Mouse (Mus musculus): ENCODE data around the gene Ddx52. TPM values are rescaled to one million over a fixed set of nuclear protein-coding genes. Genes with fewer than 3 reads are reported as not detected.

The Ddx52 gene
- polyA plus RNA-seq, 1 experiment from 2014 or later = 27.1 TPM

DNA sequence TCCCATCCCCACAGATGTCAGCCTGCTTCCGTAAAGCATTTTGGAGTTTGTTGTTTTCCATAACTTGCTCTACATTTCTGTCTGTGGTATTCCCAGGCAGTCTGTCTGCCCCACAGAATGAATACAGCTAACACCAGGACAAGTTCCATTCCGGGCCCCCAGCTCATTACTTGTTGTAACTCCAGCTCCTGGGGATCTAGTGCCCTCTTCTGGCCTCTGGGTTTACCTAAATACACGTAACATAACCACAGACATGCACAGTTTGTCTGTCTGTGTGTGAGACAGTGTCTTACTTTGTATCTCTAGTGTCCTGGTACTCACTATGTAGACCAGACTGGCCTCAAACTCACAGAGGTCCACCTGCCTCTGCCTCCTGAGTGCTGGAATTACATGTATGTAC is 59.4 kb downstream of the Ddx52 start:
- WGBS = 84% methylated on average over 3 of the region's 3 CpGs
- H3K27ac ChIP-seq = no peak overlapping the region

DNA sequence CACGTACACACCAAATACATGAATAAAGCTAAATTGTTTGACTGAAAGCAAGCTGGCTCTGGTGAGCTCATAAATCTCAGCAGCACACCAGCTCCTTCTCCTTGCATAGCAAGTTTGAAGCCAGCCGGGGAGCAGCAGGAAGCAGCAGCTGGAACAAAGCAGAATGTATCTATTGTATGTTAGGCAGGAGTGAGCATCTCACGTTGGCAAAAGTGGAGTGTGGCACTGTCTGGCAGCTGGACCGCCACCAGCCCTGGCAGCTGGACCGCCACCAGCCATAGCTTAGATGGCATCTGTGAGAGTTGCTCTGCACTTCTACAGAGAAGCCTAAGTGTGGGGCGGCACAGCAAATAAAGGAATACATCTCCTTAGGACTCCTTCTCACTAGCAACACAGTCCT is 62.1 kb downstream of the Ddx52 start:
- no peaks in the 10 kb centered on the region for H3K4me1 ChIP-seq (replicated peaks)
- H3K9me3 ChIP-seq = no peaks in the 10 kb centered on the region
- H3K4me2 ChIP-seq = no peak overlapping the region
- no peak for ATAC-seq (ENCODE audit: low FRiP score)
- H3K27me3 ChIP-seq = no peaks in the 10 kb centered on the region
- 91% methylated on average over 6 of the region's 6 CpGs for WGBS
- H3K36me3 ChIP-seq = peaks cover 88% of the 10 kb centered on the region
- H3K9ac ChIP-seq = no peak overlapping the region
- no peak overlapping the region for H3K4me3 ChIP-seq
- H3K27ac ChIP-seq = no peak overlapping the region

More for the DNA sequence above, 59.4 kb downstream of the Ddx52 start:
- no peak for ATAC-seq (ENCODE audit: low FRiP score)
- Histone ChIP-seq H3K4me3 (no peak overlapping the region), H3K36me3 (peaks cover 94% of the 10 kb centered on the region), H3K4me2 (no peak overlapping the region), H3K27me3 (no peaks in the 10 kb centered on the region), H3K9ac (no peak overlapping the region), H3K4me1 (replicated peaks) (no peaks in the 10 kb centered on the region), H3K9me3 (no peaks in the 10 kb centered on the region)

DNA sequence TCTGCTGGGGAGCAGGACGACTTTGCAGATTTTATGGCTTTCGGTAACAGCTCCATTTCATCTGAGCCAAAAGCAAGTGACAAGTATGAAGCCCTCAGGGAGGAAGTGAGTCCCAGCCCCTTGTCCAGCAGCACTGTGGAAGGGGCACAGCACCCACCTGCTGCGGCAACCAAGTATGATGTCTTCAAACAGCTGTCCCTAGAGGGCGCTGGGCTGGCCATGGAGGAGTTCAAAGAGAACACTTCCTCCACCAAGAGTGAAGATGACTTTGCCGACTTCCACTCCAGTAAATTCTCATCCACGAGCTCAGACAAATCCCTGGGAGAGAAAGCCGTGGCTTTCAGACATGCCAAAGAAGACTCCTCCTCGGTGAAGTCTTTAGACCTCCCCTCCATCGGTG is 67.1 kb downstream of the Ddx52 start:
- no peak overlapping the region for H3K4me2 ChIP-seq
- no peak overlapping the region for H3K4me3 ChIP-seq
- no peak for ATAC-seq (ENCODE audit: low FRiP score)
- H3K36me3 ChIP-seq = peaks cover 53% of the 10 kb centered on the region
- no peak overlapping the region for H3K9ac ChIP-seq
- H3K9me3 ChIP-seq = no peaks in the 10 kb centered on the region
- H3K27me3 ChIP-seq = no peaks in the 10 kb centered on the region
- WGBS = 82% methylated on average over 9 of the region's 9 CpGs
- H3K27ac ChIP-seq = no peak overlapping the region
- peaks cover 42% of the 10 kb centered on the region for H3K4me1 ChIP-seq (replicated peaks)

DNA sequence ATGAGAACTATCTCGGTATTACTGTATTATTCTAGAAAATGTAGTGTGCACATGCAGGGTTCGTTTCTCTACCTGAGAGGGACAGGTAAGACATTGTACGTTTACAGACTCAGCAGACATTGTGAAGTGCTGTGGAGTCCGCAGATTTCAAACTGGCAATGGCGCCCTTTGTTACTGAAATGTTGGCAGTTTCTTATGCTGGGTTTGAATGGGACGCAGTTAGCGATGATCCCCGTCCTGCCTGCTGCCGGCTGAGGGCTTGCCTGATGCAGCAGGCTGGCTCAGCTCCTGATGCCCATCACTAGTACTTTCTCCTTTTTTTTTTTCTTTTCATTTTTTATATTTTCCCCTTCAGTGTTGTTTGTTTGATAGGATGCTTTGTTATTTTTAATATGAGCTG is 68.5 kb downstream of the Ddx52 start:
- H3K4me1 ChIP-seq (replicated peaks) = peaks cover 51% of the 10 kb centered on the region
- H3K9ac ChIP-seq = no peak overlapping the region
- no peak overlapping the region for H3K27ac ChIP-seq
- no peaks in the 10 kb centered on the region for H3K27me3 ChIP-seq
- no peak overlapping the region for H3K4me3 ChIP-seq
- no peak for ATAC-seq (ENCODE audit: low FRiP score)
- H3K36me3 ChIP-seq = peaks cover 40% of the 10 kb centered on the region
- H3K9me3 ChIP-seq = no peaks in the 10 kb centered on the region
- WGBS = 55% methylated on average over 9 of the region's 9 CpGs
- H3K4me2 ChIP-seq = no peak overlapping the region

DNA sequence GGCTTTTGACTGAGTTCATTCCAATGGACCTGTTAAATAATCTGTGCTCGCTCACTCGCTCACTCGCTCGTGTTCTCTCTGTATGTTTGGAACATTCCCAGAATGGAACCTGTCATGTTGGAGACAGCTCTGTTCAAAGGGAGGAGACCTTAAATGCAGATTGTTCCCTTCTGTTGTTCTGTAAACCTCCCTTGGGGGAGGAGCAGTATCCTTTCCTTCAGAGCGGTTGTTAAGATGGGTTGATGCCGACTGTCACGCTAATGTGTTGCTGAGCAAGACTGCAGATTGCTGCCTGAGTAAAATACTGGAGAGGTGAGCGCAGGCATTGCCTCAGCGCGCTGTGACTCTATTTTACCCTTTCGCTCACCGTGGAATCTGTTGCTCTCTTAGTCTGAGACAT is 69.2 kb downstream of the Ddx52 start:
- Histone ChIP-seq H3K27ac (peak overlapping the region; percentile 20; the same call in 1 of the 2 replicates), H3K4me2 (peak overlapping the region; percentile 4; the same call in 1 of the 2 replicates)
- no peak for ATAC-seq (ENCODE audit: low FRiP score)

DNA sequence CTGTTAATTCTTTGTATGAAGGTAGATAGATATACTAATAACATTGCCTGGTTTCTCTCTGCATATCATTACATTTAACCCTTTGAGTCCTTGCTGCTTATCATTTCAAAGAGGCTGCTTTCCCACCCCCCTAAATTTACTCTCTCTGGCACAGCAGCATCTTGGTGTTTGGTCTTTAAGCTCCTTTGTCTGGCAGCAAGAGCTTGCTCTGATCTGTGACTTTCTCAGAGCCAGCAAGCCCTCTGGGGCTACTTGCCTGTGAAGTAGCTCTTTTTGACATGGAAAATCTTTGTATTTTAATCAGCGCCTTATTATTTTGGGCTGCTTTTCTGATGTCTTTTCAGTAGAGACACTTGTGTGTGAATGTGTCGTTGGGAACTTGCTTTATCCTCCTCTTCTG is 69.7 kb downstream of the Ddx52 start:
- WGBS = 32% methylated on average over 2 of the region's 2 CpGs
- no peak overlapping the region for H3K9ac ChIP-seq
- ATAC-seq (ENCODE audit: low FRiP score) = no peak

More for the DNA sequence above, 69.2 kb downstream of the Ddx52 start:
- H3K9me3 ChIP-seq = no peaks in the 10 kb centered on the region
- H3K27me3 ChIP-seq = no peaks in the 10 kb centered on the region
- H3K4me3 ChIP-seq = no peak overlapping the region
- H3K36me3 ChIP-seq = peaks cover 34% of the 10 kb centered on the region
- no peak overlapping the region for H3K9ac ChIP-seq
- 18% methylated on average over 12 of the region's 12 CpGs for WGBS
- H3K4me1 ChIP-seq (replicated peaks) = peaks cover 51% of the 10 kb centered on the region

More for the DNA sequence above, 69.7 kb downstream of the Ddx52 start:
- peaks cover 30% of the 10 kb centered on the region for H3K36me3 ChIP-seq
- no peak overlapping the region for H3K27ac ChIP-seq
- no peak overlapping the region for H3K4me3 ChIP-seq
- H3K4me1 ChIP-seq (replicated peaks) = peaks cover 51% of the 10 kb centered on the region
- no peaks in the 10 kb centered on the region for H3K9me3 ChIP-seq
- no peaks in the 10 kb centered on the region for H3K27me3 ChIP-seq
- peak overlapping the region; percentile 4; the same call in 1 of the 2 replicates for H3K4me2 ChIP-seq

Other genes starting within 250 kb of the Ddx52 start
- 0.35 TPM in 1 of 2 replicates, not detected in the other for gene Wfdc17, start 238.1 kb upstream of the Ddx52 start, polyA plus RNA-seq (2015; fragmentation: Nextera tagmentation; extraction: Ambion mirVana)
- not detected in 2 replicates for gene Wfdc18, start 233.0 kb upstream of the Ddx52 start, polyA plus RNA-seq (2015; fragmentation: Nextera tagmentation; extraction: Ambion mirVana)
- 0.53 TPM in 1 of 2 replicates, not detected in the other for gene Wfdc21, start 195.1 kb upstream of the Ddx52 start, polyA plus RNA-seq (2015; fragmentation: Nextera tagmentation; extraction: Ambion mirVana)
- 36.0 and 39.8 TPM in 2 replicates for gene Heatr6, start 188.4 kb upstream of the Ddx52 start, polyA plus RNA-seq (2015; fragmentation: Nextera tagmentation; extraction: Ambion mirVana)
- 0.10 and 0.19 TPM in 2 replicates for gene Hnf1b, start 92.0 kb upstream of the Ddx52 start, polyA plus RNA-seq (2015; fragmentation: Nextera tagmentation; extraction: Ambion mirVana)
- gene Synrg, start 22.4 kb downstream of the Ddx52 start, polyA plus RNA-seq (2015; fragmentation: Nextera tagmentation; extraction: Ambion mirVana) = 30.9 and 32.6 TPM in 2 replicates
- 10.0 and 13.0 TPM in 2 replicates for gene Dusp14, start 127.2 kb downstream of the Ddx52 start, polyA plus RNA-seq (2015; fragmentation: Nextera tagmentation; extraction: Ambion mirVana)
- gene Tada2a, start 187.5 kb downstream of the Ddx52 start, polyA plus RNA-seq (2015; fragmentation: Nextera tagmentation; extraction: Ambion mirVana) = 30.0 and 30.4 TPM in 2 replicates
- 24.5 and 25.6 TPM in 2 replicates for gene Acaca, start 187.6 kb downstream of the Ddx52 start, polyA plus RNA-seq (2015; fragmentation: Nextera tagmentation; extraction: Ambion mirVana)
- 0.16 and 0.26 TPM in 2 replicates for gene Gm11437, start 225.4 kb downstream of the Ddx52 start, polyA plus RNA-seq (2015; fragmentation: Nextera tagmentation; extraction: Ambion mirVana)